Mouse (Mus musculus): ENCODE measurements around the gene Mdm4. TPM values are rescaled to one million over a fixed set of nuclear protein-coding genes. Genes with fewer than 3 reads are reported as not detected.
A peak's percentile ranks its signal among the peaks of the same experiment; 100 is the strongest.

The Mdm4 gene
- total RNA-seq, 1 experiment, result 136 TPM

DNA sequence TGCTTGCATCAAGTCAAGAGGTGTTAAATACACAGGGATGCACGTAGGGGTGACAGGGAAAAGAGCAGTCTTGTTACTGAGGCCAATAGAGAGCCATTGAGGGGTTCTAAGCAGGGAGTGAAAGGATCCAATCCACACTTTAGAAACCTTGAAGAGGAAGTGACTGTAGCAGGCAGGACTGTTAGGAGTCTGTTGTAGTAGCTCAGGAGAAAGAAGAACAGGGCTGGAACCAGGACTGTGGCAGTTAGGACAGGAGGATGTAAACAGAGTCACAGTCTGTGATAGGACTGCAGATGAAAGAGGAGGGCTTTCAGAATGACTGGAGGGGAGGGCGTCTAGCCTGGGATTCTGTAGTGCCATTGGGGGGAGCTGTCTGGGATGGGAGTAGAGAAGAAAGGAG is 29.2 kb upstream of the Mdm4 start:
- H3K36me3 ChIP-seq (ENCODE audit: control insufficient read depth, insufficient read depth, low read length, poor library complexity, severe bottlenecking), result no peaks in the 10 kb centered on the region; the same call in 1 of the 2 replicates
- no peaks in the 10 kb centered on the region for H3K9me3 ChIP-seq (ENCODE audit: control insufficient read depth, insufficient read depth, low read depth, low read length)
- in situ Hi-C loops (cut with MboI; ENCODE audit: low sequenced_read_pairs in 2 of 2, unreplicated experiment in 2 of 2), result no loop called here
- H3K4me3 ChIP-seq (ENCODE audit: insufficient read depth in 1 of 2, low read depth in 1 of 2, low read length in 2 of 2, poor library complexity in 1 of 2, severe bottlenecking in 1 of 2), result no peak overlapping the region
- peaks cover 0 to 5% of the 10 kb centered on the region in 2 experiments; a peak in 1 of 4 replicates for H3K4me1 ChIP-seq (ENCODE audit: control insufficient read depth in 2 of 2, insufficient read depth in 2 of 2, low read length in 2 of 2, poor library complexity in 1 of 2)
- no peak for DNase-seq (ENCODE audit: low read depth, low spot score)
- H3K9ac ChIP-seq (ENCODE audit: insufficient read depth, low read depth, low read length, poor library complexity, severe bottlenecking), result no peak overlapping the region
- TF ChIP-seq ZC3H11A (IDR thresholded peaks at IDR 0.05; ENCODE audit: borderline replicate concordance, low read depth, low read length) (no peak), ZNF384 (IDR thresholded peaks at IDR 0.05; ENCODE audit: low read depth, low read length) (no peak), MAFK (IDR thresholded peaks at IDR 0.05; ENCODE audit: insufficient read depth, low read depth, low read length) (no peak), HCFC1 (IDR thresholded peaks at IDR 0.05; ENCODE audit: borderline replicate concordance, insufficient read depth, low read length) (no peak), CHD2 (IDR thresholded peaks at IDR 0.05; ENCODE audit: low read depth, low read length) (no peak)
- no peak overlapping the region for H3K27ac ChIP-seq (ENCODE audit: insufficient read depth, low read depth, low read length, poor library complexity, severe bottlenecking)

GRCm38 (mm10) chr1:133057345-133058034 is 27.1 kb upstream of the Mdm4 start:
- TF ChIP-seq MAFK (IDR thresholded peaks at IDR 0.05; ENCODE audit: insufficient read depth, low read depth, low read length) (no peak), ZNF384 (IDR thresholded peaks at IDR 0.05; ENCODE audit: low read depth, low read length) (no peak), HCFC1 (IDR thresholded peaks at IDR 0.05; ENCODE audit: borderline replicate concordance, insufficient read depth, low read length) (no peak), ZC3H11A (IDR thresholded peaks at IDR 0.05; ENCODE audit: borderline replicate concordance, low read depth, low read length) (no peak), CHD2 (IDR thresholded peaks at IDR 0.05; ENCODE audit: low read depth, low read length) (no peak)
- in situ Hi-C loops (cut with MboI; ENCODE audit: low sequenced_read_pairs in 2 of 2, unreplicated experiment in 2 of 2), result no loop called here
- Histone ChIP-seq H3K9ac (ENCODE audit: insufficient read depth, low read depth, low read length, poor library complexity, severe bottlenecking) (no peak overlapping the region), H3K9me3 (ENCODE audit: control insufficient read depth, insufficient read depth, low read depth, low read length) (no peaks in the 10 kb centered on the region), H3K27ac (ENCODE audit: insufficient read depth, low read depth, low read length, poor library complexity, severe bottlenecking) (no peak overlapping the region), H3K4me1 (ENCODE audit: control insufficient read depth in 2 of 2, insufficient read depth in 2 of 2, low read length in 2 of 2, poor library complexity in 1 of 2) (peaks cover 0 to 14% of the 10 kb centered on the region in 2 experiments; a peak in 2 of 4 replicates), H3K36me3 (ENCODE audit: control insufficient read depth, insufficient read depth, low read length, poor library complexity, severe bottlenecking) (no peaks in the 10 kb centered on the region; the same call in 1 of the 2 replicates), H3K4me3 (ENCODE audit: insufficient read depth in 1 of 2, low read depth in 1 of 2, low read length in 2 of 2, poor library complexity in 1 of 2, severe bottlenecking in 1 of 2) (no peak overlapping the region)
- no peak for DNase-seq (ENCODE audit: low read depth, low spot score)

DNA sequence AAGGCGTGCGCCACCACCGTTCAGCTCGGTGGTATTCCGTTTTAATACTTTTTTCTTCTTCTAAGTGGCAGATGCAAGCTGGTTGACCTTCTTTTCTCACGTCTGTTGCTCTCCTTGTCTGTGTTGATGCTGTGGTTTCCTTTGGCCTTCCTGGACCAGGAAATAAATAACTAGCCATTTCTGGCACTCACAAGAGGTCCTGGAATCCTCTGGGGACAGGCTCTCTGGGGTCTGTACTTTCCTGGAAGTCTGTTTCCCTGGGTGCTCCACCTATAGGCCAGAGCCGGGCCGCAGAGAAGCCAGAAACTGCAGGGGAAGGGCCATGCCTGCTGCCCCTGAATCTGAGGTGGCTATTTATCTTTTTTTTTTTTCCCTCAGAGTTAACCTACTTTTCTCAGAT is 24.0 kb upstream of the Mdm4 start:
- Histone ChIP-seq H3K4me1 (ENCODE audit: control insufficient read depth in 2 of 2, insufficient read depth in 2 of 2, low read length in 2 of 2, poor library complexity in 1 of 2) (peaks cover 0 to 15% of the 10 kb centered on the region in 2 experiments; a peak in 2 of 4 replicates), H3K27ac (ENCODE audit: insufficient read depth, low read depth, low read length, poor library complexity, severe bottlenecking) (no peak overlapping the region)

GRCm38 (mm10) chr1:133053034-133053433 is 22.7 kb upstream of the Mdm4 start:
- peaks cover 0 to 15% of the 10 kb centered on the region in 2 experiments; a peak in 2 of 4 replicates for H3K4me1 ChIP-seq (ENCODE audit: control insufficient read depth in 2 of 2, insufficient read depth in 2 of 2, low read length in 2 of 2, poor library complexity in 1 of 2)
- no peaks in the 10 kb centered on the region for H3K36me3 ChIP-seq (ENCODE audit: control insufficient read depth, insufficient read depth, low read length, poor library complexity, severe bottlenecking)
- no peak overlapping the region for H3K27ac ChIP-seq (ENCODE audit: insufficient read depth, low read depth, low read length, poor library complexity, severe bottlenecking)
- no peak overlapping the region for H3K4me3 ChIP-seq (ENCODE audit: insufficient read depth in 1 of 2, low read depth in 1 of 2, low read length in 2 of 2, poor library complexity in 1 of 2, severe bottlenecking in 1 of 2)
- no peak overlapping the region for H3K9ac ChIP-seq (ENCODE audit: insufficient read depth, low read depth, low read length, poor library complexity, severe bottlenecking)
- in situ Hi-C loops (cut with MboI; ENCODE audit: low sequenced_read_pairs in 2 of 2, unreplicated experiment in 2 of 2), result no loop called here
- no peak for DNase-seq (ENCODE audit: low read depth, low spot score)
- TF ChIP-seq HCFC1 (IDR thresholded peaks at IDR 0.05; ENCODE audit: borderline replicate concordance, insufficient read depth, low read length) (no peak), ZNF384 (IDR thresholded peaks at IDR 0.05; ENCODE audit: low read depth, low read length) (no peak), CHD2 (IDR thresholded peaks at IDR 0.05; ENCODE audit: low read depth, low read length) (no peak)
- no peaks in the 10 kb centered on the region for H3K9me3 ChIP-seq (ENCODE audit: control insufficient read depth, insufficient read depth, low read depth, low read length)

More for the DNA sequence above, 24.0 kb upstream of the Mdm4 start:
- no peak overlapping the region for H3K9ac ChIP-seq (ENCODE audit: insufficient read depth, low read depth, low read length, poor library complexity, severe bottlenecking)
- DNase-seq (ENCODE audit: low read depth, low spot score), result no peak
- in situ Hi-C loops (cut with MboI; ENCODE audit: low sequenced_read_pairs in 2 of 2, unreplicated experiment in 2 of 2), result no loop called here
- H3K9me3 ChIP-seq (ENCODE audit: control insufficient read depth, insufficient read depth, low read depth, low read length), result no peaks in the 10 kb centered on the region
- TF ChIP-seq ZC3H11A (IDR thresholded peaks at IDR 0.05; ENCODE audit: borderline replicate concordance, low read depth, low read length), result no peak
- H3K4me3 ChIP-seq (ENCODE audit: insufficient read depth in 1 of 2, low read depth in 1 of 2, low read length in 2 of 2, poor library complexity in 1 of 2, severe bottlenecking in 1 of 2), result no peak overlapping the region
- no peaks in the 10 kb centered on the region for H3K36me3 ChIP-seq (ENCODE audit: control insufficient read depth, insufficient read depth, low read length, poor library complexity, severe bottlenecking)

DNA sequence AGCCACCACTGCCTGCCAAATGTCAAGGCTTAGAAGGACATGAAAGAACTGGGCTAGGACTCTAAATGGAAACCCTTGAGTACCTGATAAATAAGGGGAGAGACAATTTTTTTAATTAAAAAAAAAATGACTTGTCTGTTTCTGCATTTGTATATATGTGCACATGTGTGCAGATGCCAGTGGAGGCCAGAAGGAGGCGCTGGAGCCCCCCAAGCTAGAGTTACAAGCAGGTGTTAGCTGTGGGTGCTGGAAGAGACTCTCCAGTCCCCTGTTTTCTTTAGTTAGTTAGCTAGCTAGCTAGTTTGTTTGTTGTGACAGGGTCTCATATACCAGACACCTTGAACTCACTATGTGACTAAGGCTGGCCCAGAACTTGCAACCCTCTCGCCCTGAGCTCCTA is 21.5 kb upstream of the Mdm4 start:
- H3K27ac ChIP-seq (ENCODE audit: insufficient read depth, low read depth, low read length, poor library complexity, severe bottlenecking), result no peak overlapping the region
- H3K9me3 ChIP-seq (ENCODE audit: control insufficient read depth, insufficient read depth, low read depth, low read length), result no peaks in the 10 kb centered on the region
- no peak for DNase-seq (ENCODE audit: low read depth, low spot score)
- H3K9ac ChIP-seq (ENCODE audit: insufficient read depth, low read depth, low read length, poor library complexity, severe bottlenecking), result no peak overlapping the region
- TF ChIP-seq ZC3H11A (IDR thresholded peaks at IDR 0.05; ENCODE audit: borderline replicate concordance, low read depth, low read length) (peak; percentile 13; the same call in 1 of the 2 replicates), HCFC1 (IDR thresholded peaks at IDR 0.05; ENCODE audit: borderline replicate concordance, insufficient read depth, low read length) (no peak), ZNF384 (IDR thresholded peaks at IDR 0.05; ENCODE audit: low read depth, low read length) (no peak), CHD2 (IDR thresholded peaks at IDR 0.05; ENCODE audit: low read depth, low read length) (no peak), MAFK (IDR thresholded peaks at IDR 0.05; ENCODE audit: insufficient read depth, low read depth, low read length) (no peak)
- H3K4me3 ChIP-seq (ENCODE audit: insufficient read depth in 1 of 2, low read depth in 1 of 2, low read length in 2 of 2, poor library complexity in 1 of 2, severe bottlenecking in 1 of 2), result no peak overlapping the region
- H3K4me1 ChIP-seq (ENCODE audit: control insufficient read depth in 2 of 2, insufficient read depth in 2 of 2, low read length in 2 of 2, poor library complexity in 1 of 2), result peaks cover 2 to 18% of the 10 kb centered on the region in 2 experiments; a peak in 3 of 4 replicates
- H3K36me3 ChIP-seq (ENCODE audit: control insufficient read depth, insufficient read depth, low read length, poor library complexity, severe bottlenecking), result no peaks in the 10 kb centered on the region
- in situ Hi-C loops (cut with MboI; ENCODE audit: low sequenced_read_pairs in 2 of 2, unreplicated experiment in 2 of 2), result no loop called here

Data from ES-E14 (cell line).